Mouse (Mus musculus) NIH3T3 (cell line): ENCODE measurements around the gene Gm3250.
"Not testable (repeated sequence)": the region's sequence is repeated elsewhere in the genome, so short reads cannot be mapped to it uniquely, and the experiment has no call there.

Experiments used
- DNase-seq: peaks from one replicate; pipeline ENCODE4 v3.0.0-alpha.2; 2012; ENCODE audit warnings: low read depth

Gm3250 gene

DNA sequence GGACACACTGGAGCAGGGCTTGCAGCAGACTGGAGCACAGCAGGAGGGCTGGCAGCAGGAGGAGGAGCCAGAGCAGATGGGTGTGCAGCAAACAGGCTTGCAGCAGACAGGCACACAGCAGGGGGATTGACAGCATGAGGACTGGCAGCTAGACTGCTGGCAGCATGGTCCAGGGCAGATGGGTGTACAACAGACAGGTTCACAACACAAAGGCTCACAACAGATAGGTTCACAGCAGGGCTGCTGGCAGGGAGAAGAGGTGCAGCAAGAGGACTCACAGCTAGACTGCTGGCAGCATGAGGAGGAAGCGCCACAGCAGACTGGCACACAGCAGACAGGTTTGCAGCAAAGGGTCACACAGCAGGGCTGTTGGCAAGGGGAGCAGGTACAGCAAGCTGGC lies 31.7 kb downstream of the Gm3250 start:
- DNase-seq: not testable (repeated sequence)

DNA sequence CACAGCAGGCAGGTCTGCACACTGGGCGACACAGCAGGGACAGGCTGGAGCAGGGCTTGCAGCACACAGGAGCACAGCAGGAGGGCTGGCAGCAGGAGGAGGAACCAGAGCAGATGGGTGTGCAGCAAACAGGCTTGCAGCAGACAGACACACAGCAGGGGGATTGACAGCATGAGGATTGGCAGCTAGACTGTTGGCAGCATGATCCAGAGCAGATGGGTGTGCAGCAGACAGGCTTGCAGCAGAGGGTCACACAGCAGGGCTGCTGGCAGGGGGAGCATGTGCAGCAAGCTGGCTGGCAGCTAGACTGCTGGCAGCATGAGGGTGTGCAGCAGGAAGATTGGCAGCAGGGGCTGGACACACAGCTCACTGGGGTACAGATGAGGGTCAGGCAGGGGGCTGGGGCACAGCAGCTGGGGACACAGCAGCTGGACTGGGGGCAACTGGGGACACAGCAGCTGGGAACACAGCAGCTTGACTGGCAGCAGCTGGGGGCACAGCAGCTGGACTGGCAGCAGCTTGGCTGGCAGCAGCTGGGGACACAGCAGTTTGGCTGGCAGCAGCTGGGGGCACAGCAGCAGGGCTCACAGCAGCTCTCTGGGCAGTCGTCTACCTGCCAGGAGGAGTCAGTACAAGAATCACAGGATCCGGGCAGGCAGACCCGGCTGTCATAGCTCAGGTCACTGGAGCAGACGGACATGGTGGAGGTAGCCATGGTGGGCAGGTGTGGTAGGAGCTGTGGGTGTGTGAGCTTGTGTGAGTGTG lies 40.2 kb downstream of the Gm3250 start, which contains the start of gene Gm18596:
Gm18596 (minus strand) TSS at position 715 of the 765 bp plus-strand sequence.
- DNase-seq: not testable (repeated sequence)

DNA sequence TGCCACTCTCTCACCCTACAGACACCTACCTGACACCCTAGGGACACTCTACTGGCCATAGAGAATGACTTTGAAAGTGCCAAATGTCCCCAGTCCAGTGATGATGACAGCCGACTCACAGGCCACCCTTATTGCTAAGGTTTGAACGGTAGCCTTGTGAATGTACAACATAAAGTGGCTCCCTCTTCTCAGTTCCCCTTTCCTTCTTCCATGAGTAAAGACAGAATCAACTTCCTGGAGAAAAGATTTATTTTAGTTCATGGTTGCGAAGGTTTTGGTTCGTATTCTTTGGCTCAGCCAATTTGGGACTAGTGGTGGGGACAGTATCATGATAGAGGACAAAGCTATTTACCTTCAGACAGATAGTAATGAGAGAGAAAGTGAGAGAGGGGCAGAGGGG lies 43.4 kb downstream of the Gm3250 start:
- DNase-seq: no peak

DNA sequence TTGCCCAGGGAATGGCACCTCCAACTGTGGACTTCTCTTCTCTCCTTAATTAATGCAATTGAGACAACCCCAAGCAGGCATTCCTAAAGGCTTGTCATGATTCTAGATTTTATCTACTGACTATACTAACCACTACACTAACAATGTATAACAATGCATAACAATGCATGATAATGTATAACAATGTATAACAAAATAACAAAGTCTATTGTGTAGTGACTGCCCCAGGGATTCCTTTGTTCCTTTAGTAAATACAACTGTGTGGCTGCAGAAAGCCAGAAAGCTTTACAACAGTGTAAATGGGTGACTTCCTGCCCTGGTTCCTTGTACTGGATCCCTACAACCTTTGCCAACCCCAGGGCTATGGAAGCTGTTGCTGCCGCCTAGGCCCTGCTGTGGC lies 46.4 kb downstream of the Gm3250 start:
- DNase-seq: no peak
